Mouse (Mus musculus) ovary, adult 18-20 months (tissue): Measurements from ENCODE around the gene Zfp420.
A peak's percentile ranks its signal among the peaks of the same experiment; 100 is the strongest.

ENCODE experiments used
- DNase-seq: peaks from one replicate; pipeline ENCODE4 v3.0.0; 2022; ENCODE audit warnings: low spot score, mixed read lengths

Zfp420 gene

DNA sequence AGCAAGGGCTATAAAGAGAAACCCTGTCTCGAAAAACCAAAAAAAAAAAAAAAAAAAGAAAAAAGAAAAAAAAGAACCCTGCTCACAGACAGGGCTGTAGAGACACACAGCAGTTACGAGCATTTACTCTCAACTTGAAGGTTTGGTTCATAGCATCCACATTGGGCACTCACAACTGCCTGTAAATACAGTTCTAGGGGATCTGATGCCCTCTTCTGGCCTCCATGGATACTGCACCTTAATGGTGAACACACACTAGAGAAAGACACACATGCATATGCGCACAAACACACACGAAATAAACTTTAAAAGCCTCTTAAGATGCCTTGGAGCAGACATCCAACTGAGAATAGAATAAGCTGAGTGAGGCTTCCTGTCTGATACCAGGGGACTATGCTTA, 38.6 kb downstream of the Zfp420 start:
- no peak for DNase-seq

DNA sequence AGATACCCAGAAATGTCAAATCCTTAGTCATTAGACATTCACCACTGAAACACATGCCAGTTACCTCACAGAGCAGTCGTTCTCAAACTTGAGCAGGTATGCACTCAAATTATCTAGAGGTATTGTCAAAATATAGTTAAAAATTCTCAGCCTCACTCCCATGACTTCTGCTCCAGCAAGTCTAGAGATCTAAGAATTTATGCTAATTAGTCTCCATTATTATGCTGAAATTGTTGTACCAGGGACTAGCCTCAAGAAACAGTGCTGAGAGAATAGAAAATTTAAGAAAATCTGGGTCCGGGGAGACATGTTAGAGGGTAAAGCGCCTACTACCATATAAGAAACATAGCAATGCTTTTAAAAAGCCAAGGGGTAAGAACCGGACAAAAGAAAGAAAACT, 44.3 kb downstream of the Zfp420 start:
- no peak for DNase-seq

DNA sequence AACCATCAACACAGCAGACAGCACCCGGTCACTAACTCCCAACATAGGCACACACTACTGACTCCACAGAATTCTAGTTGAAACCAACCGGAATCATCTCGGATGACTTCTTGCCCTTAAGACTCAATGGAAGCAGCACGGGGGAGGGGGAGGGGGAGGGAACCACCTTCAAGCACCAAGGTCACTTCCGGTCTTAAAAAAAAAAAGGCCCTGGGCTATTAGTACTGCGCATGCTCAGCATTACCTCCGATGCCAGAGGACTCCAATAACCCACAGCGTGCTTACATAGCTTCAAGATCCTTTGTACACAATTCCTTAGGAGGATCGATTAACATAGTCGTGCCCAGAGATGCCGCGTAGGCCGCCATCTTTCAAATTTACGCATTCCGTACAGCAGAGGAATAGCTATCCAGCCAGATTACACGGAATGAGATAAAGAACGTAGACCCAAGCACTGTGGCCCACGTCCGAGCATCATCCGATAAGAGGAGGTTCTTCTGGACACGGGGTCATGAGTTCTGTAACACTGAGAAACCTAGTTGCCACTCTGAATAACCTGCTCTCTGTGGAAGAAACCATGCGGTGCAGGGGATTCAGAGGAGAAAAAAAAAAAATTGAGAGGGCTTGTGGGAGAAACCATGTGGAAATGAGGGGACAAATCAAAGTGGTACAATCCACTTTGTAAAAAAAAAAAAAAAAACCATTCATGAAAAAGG, 46.3 kb downstream of the Zfp420 start, which contains the start of gene Zfp27:
Zfp27 (minus strand) TSS at position 607 of the 716 bp plus-strand sequence.
- peak; percentile 66 for DNase-seq

DNA sequence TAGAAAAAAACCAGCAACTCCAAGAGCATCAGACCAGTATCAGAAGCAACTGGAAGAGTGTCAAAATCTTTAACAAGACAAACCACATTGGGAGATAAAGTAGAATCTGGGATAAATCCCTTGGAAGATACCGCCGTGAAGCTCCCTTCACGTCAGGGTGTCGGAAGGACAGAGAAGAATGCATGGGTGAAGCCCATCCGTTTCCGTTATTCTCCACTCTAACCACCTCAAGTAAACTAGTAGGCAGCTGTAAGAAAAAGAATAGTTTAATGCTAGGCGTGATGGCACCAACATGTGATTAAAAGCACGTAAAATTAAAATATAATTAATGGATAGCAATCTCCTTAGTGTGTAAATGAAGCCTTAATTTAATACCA, 46.9 kb downstream of the Zfp420 start:
- DNase-seq = no peak

DNA sequence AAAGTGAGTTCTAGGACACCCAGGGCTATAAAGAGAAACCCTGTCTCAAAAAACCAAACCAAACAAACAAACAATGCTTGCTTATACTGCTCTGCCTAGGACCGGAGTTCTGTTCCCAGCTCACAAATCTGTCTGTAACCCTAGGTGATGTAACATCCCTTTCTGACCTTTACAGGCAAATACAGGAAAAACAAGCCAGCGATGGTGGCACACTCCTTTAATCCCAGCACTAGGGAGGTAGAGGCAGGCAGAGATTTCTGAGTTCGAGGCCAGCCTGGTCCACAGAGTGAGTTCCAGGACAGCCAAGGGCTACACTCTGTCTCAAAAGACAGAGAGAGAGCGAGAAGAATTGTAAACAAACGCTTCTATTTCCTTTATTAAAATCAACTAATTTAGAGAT, 47.4 kb downstream of the Zfp420 start:
- no peak for DNase-seq

DNA sequence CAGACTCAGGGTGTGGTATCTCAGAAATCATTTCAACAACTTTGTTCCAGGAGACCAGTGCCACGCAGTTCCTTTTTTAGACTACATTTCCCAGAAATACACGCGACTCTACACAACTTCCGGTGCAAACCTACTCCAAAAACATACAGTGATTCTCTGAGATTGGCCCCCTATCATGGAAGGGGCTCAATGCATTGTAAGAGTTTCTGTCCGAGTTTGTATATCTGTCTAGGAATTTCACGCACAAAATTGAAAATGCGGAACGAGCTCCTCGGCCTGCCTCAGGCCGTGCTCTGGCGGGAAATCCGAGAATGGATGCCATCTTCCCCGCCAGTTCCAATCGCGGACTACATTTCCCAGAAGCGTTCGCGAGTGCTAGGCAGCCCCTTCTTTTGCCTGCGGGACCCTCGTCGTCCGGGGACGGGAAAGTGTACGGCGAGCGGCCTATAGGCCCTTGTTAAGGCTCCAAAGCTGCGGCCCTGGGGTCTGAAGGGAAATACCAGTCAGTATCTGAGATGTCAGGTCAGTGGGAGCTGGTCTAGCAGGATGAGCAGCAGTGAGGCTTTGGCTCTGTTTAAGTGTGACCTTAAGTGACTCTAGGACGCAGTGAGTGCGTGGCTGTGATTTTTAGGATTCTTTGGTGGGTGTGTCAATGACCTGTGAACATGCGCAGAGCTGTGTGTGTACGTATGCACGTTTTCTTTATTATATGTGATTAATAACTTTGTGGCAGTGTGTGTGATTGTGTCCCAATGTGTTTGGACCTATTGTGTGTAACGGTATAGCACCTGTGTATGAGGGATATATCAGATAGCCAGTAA, 48.6 kb downstream of the Zfp420 start, which contains the start of gene Zfp383:
Zfp383 (plus strand) TSS at position 94 of the 821 bp plus-strand sequence.
- DNase-seq = peak; percentile 72

DNA sequence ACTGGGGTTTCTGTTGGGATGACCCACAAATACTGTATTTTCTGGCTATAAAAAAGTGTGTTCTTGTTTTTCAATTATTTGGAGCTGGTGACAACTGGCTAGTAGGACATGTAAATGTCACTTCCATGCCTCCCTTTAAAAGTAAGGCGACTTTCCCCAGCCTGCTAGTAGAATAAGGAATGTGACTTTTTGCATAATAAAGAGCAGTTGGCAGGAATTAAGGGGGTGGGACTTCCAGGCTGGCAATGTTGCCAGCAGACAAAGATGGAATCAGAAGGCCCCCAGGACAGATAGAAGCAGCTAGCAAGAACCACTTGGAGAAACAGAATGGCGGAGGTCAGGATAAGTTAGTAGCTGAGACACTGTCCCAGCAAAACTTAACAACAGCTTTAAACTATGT, 50.5 kb downstream of the Zfp420 start:
- no peak for DNase-seq

DNA sequence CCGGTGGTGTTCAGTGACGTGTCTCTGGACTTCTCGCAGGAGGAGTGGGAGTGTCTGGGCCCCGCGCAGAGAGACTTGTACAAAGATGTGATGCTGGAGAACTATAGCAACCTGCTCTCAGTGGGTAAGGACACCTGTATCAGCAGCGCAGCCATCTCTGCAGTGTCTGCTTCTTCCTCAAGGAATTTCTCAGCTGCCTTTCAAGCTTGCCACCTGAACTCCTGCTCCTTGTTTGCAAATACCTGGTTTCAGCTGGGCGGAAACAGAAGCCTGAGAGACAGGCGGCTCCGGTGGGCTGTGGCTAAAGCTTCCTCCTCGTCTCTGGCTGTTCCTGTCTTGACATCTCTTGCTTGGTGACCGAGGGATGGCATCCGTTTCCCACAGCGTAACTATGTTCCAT, 52.4 kb downstream of the Zfp420 start:
- no peak for DNase-seq

DNA sequence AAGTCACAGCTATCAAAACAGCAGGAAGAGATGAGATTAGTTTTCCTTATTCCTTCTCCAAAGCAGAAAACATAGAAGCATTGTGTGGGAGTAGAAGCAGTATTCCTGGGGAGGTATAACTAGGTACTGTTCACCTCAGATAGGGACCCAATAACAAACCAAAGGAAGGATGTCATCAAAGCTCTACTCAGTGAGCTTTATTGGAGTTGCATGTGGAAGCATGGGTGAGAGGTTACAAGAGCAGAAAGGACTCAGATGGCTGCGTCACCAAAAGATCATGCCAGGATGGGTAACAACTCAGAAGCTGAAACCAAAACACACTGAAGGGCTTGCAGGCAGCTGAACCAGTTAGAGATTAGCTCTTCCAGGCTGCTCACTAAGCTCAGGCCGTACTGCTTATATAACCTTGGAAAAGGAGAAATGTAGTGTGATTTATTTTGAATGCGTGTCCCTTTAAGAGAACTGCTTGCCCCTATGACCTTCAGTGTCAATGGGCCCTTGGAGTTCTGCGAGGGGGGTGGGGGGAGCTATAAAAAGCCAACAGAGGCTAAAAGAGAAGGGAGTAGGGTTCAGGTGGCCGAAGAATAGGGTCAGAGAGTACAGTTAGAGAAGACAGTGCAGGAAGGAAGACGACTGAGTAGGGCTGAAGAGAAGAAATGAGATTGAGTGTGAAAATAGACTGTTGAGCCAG, 57.7 kb downstream of the Zfp420 start:
- DNase-seq = no peak

DNA sequence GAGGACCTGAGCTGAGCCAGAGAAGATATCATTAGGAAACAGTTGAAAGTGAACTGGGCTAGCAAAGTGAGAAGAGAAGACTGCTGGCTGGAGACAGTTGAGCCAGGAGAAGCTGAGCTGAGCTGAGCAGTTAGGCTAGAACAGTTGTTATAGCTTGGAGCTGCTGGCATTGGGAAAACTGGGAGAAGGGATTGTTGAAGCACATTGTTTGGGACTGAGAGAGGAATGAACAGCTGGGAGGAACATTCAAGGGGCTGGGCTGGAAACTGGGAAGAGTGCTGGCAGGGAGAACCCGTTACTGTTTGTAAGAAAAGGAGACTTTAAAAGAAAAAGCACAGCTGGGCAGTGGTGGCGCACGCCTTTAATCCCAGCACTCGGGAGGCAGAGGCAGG, 58.3 kb downstream of the Zfp420 start:
- no peak for DNase-seq

DNA sequence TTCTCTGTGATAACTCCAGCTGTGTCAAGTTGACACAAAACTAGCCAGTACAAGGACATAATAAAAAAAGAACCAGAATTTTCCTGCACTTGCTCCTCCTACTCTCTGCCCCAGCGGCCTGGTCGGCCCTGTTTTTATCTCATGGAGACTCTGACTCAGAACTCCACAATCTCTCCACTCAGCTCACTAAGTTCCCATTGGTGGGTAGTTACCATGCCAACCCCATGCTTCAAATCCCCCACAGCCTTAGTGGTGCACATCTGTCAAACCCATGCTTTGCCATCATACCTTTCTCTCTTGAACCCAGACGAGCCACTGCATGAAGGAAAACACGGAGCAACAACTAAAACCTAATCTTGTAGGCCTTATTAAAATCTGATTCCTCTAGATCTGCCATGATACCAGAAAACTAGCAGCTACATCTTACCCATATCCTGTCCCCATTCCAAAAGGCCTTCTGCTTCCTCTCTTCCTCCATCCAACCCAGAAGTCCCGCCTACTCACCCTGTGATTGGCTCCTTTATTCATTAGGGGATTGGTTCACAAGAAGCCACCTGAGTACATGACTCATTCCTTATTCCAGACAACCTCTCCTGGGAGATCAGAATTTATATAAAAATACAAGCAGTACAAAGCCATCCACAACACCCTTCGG, 61.8 kb downstream of the Zfp420 start:
- no peak for DNase-seq

DNA sequence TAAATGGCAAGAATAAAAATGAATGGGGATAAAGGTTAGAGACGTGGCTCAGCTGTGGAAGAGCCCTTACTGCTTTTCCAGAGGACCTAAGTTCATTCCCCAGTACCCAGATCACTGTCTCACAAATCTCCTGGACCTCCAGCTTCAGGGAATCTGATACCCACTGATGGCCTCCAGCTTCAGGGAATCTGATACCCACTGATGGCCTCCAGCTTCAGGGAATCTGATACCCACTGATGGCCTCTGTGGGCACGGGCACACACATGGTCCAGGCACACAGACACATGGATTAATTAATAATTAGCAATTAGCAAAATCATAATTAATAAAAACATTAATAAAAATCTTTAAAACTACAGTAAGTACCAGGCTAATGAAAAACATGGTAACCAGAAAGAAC, 63.0 kb downstream of the Zfp420 start:
- no peak for DNase-seq
